Mouse (Mus musculus): ENCODE measurements around the gene Adgrl1. TPM values are rescaled to one million over a fixed set of nuclear protein-coding genes. Genes with fewer than 3 reads are reported as not detected.
"Not testable (repeated sequence)": the region's sequence is repeated elsewhere in the genome, so short reads cannot be mapped to it uniquely, and the experiment has no call there.

The Adgrl1 gene
- total RNA-seq, 2 experiments from 2014 or later = 48.7 to 60.4 TPM

- DNase-seq = peak; percentile 97
Measured at GRCm38 (mm10) chr8:83955106-83955957, 55.4 kb downstream of the Adgrl1 start, which contains the start of the genes Gm10644 and Asf1b. Gm10644 (minus strand) TSS chr8:83955205. Asf1b (plus strand) TSS chr8:83955507.

- no peak for DNase-seq
Measured at GRCm38 (mm10) chr8:83955958-83956218, 56.0 kb downstream of the Adgrl1 start.

GRCm38 (mm10) chr8:83956789-83957188 is 56.9 kb downstream of the Adgrl1 start:
- DNase-seq = no peak

GRCm38 (mm10) chr8:83964015-83964765 is 64.3 kb downstream of the Adgrl1 start:
- DNase-seq = peak; percentile 74

- no peak for DNase-seq
Measured at GRCm38 (mm10) chr8:83967701-83968100, 67.8 kb downstream of the Adgrl1 start.

- DNase-seq = no peak
Measured at GRCm38 (mm10) chr8:83971121-83971520, 71.2 kb downstream of the Adgrl1 start.

GRCm38 (mm10) chr8:83971661-83972060 is 71.8 kb downstream of the Adgrl1 start:
- no peak for DNase-seq

GRCm38 (mm10) chr8:83972150-83973120 is 72.5 kb downstream of the Adgrl1 start, which contains the start of gene Prkaca:
Prkaca (plus strand) TSS chr8:83972993.
- peak; percentile 98 for DNase-seq

GRCm38 (mm10) chr8:83973161-83974031 is 73.5 kb downstream of the Adgrl1 start:
- DNase-seq = peak; percentile 46

- DNase-seq = no peak
Measured at GRCm38 (mm10) chr8:83974521-83974920, 74.6 kb downstream of the Adgrl1 start.

- peak; percentile 43 for DNase-seq
Measured at GRCm38 (mm10) chr8:83976101-83976630, 76.3 kb downstream of the Adgrl1 start.

GRCm38 (mm10) chr8:83976779-83977350 is 77.0 kb downstream of the Adgrl1 start:
- DNase-seq = peak; percentile 27

- DNase-seq = peak; percentile 57
Measured at GRCm38 (mm10) chr8:83977646-83978045, 77.7 kb downstream of the Adgrl1 start.

GRCm38 (mm10) chr8:83978200-83978599 is 78.3 kb downstream of the Adgrl1 start:
- DNase-seq = no peak

- peak; percentile 26 for DNase-seq
Measured at GRCm38 (mm10) chr8:83980250-83980649, 80.3 kb downstream of the Adgrl1 start.

- peak; percentile 76 for DNase-seq
Measured at GRCm38 (mm10) chr8:83980845-83981244, 80.9 kb downstream of the Adgrl1 start.

GRCm38 (mm10) chr8:83981533-83981932 is 81.6 kb downstream of the Adgrl1 start:
- DNase-seq = no peak

- no peak for DNase-seq
Measured at GRCm38 (mm10) chr8:83982449-83982848, 82.5 kb downstream of the Adgrl1 start.

- not testable (repeated sequence) for DNase-seq
Measured at GRCm38 (mm10) chr8:83983222-83983621, 83.3 kb downstream of the Adgrl1 start.

GRCm38 (mm10) chr8:83989243-83989642 is 89.3 kb downstream of the Adgrl1 start:
- no peak for DNase-seq
